Mouse (Mus musculus) lung, adult 2 months (tissue): ENCODE measurements around the gene Pnmal1.

Source experiments
- CTCF ChIP-seq: fragments of 200-500 bp; IDR thresholded peaks from 2 replicates; pipeline ENCODE4 v1.5.1; 2011; ENCODE audit warnings: mild to moderate bottlenecking, low read length, control low read depth; ENCODE audit not compliant: insufficient read depth
- POLR2A ChIP-seq: fragments of 200-500 bp; IDR thresholded peaks from 2 replicates; pipeline ENCODE4 v1.6.1; 2011; ENCODE audit warnings: low read depth, mild to moderate bottlenecking, control low read depth, low read length, borderline replicate concordance; ENCODE audit errors: extremely low read depth

GRCm38 (mm10) chr7:16999233-16999632 lies 39.8 kb downstream of the Pnmal1 start:
- no peak for TF ChIP-seq CTCF
- no peak for TF ChIP-seq POLR2A
